Mouse (Mus musculus): ENCODE data around the gene Lmf1.

The Lmf1 gene

DNA sequence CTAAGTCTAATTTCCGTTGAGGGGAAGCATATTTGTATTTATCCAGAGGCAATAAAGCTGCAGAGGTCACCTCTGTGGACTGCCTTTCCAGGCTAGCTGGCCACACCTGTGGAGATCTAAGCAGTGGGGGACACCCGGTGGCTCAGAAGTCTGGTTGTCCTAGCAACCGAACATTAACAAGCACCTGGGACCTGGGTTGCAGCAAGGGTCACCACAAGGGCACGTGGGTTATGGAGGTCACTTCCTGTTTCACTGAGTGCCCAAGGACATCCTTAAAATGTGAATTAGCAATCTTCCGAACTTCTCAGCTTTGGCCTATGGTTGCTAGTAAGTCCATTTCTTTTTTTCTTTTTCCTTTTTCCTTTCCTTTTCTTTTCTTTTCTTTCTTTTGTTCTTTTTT lies 25.3 kb downstream of the Lmf1 start:
- DNase-seq (ENCODE audit: low spot score), result no peak

DNA sequence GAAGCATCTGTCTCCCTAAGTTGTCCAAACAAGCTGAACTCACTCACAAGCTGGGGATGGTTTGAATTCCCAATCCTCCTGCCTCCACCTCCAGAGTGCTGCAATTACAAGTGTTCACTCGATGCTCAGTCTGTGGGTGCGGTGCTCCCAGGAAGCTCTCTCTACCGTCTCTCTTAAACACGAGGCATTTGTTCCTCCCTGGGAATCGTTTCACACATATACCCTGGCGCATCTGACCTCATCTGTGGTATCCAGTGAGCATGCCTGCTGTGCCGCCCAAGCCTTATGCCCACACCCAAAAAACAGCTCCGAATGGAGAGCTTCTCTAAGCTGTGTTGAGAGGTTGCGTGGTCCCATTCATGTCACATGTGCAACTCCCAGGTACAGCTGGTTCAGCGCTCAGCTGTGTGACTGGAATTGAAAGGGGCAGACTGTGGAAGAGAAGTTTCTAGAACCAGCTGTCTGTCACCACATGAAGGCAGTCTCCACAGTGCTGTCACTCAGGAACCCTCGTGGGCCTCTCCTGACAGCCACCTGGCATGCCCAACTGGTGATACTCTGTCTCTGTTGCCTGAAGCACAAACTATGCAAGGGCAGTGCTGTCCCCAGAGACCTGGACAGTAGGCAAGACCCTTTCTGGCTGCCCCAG lies 29.4 kb downstream of the Lmf1 start:
- DNase-seq (ENCODE audit: low spot score), result no peak

DNA sequence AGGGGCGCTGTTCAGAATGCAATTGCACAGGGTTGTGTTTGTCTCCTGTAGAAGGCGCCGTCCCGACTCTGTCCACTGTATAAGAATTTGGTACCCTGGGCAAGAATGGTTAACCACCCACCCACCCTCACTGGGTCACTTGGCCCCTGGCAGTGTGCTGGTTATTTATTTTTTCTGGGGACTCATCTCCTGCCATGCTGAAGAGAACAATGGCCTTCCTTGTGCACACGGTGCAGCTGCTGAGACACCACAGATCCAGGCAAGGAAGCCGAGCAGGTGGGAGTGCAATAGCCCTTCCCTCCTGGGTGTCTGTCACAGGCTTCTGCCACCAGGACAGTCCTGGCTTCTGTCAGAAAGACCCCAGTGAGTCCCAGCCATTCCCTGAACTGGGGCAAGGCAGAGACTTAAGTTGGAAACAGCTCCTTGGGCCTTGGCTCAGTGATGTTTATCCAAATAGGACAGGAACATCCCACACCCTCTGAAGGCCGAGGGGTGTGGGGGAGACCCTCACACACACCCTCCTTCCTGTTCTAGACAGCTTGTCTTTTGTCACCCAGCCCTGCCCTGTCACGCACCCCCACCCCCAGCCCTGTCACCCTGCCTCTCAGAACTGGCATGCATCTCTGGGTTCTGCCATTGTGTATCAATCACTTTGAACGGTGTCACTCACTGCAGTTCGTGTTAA lies 30.1 kb downstream of the Lmf1 start:
- DNase-seq (ENCODE audit: low spot score), result no peak

DNA sequence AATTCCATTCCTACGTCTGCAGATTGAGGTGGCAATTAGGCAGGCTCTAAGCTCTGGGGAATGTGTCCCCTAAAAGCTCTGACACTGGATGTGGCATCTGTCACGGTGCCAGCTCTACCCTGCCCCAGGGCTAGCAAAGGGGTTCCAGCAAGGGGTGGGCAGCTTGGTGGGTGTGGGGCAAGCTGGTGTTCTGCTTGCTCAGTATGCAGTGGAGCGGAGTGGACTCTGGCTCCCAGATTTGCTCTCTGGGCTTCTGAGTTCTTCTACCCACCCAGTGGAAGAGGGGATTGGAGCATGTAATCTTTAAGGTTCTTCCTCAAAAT lies 30.6 kb downstream of the Lmf1 start:
- no peak for DNase-seq (ENCODE audit: low spot score)

DNA sequence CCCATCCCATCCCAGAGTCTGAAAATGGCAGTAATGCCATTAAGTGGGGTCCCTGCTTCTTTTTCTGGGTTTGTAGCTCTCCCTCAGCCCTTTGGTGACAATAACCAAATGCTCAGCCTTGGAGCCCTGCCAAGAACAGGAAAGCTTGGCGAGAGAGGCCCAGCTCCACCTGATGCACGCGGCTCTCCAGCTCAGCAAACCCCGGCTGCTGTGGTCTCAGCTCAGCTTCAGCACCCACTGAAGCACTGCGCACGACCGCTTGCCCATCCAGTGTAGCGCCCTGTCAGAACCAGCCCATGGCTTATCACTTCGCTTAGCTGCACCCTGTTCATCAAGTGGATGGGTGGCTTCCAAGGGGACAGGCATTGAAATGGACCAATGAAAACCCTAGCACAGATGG lies 31.3 kb downstream of the Lmf1 start:
- peak; percentile 66 for DNase-seq (ENCODE audit: low spot score)

DNA sequence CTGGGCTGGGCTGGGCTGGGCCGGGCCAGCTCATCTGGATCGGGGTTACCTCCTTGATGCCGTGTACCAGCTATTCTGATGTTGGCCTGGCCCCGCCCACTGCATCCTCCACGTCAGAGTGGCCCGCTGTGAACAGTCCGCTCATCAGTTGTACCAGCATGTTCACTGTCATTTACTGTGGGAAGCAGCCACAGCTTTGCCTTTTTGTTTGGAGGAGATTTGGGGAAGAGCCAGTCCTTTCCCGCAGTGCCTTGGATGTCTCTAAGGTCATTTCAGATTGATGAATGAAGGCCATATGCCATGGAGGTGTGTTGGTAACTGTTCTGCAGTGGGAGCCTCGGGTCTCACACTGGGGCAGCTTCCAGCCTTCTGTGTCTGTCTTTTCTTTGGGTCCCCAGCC lies 33.7 kb downstream of the Lmf1 start:
- no peak for DNase-seq (ENCODE audit: low spot score)

DNA sequence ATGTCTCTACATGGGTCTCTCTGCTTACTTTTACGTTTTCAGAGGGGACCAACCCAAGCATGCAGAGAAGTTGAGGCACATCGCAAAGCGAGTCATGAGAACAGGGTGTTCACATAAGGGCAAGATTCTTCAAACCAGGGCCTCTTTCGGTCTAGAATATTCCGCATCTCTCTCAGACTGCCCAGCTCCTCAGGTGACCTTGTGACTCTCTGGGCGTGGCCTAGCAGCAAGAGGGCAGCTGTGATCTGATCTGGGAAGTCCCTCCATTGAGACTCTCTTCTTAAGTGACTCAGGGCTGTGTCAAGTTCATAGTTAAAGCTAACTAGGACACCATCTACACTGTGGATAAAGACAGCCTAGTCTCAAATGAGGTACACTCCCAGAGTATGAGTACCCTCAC lies 34.4 kb downstream of the Lmf1 start:
- no peak for DNase-seq (ENCODE audit: low spot score)

DNA sequence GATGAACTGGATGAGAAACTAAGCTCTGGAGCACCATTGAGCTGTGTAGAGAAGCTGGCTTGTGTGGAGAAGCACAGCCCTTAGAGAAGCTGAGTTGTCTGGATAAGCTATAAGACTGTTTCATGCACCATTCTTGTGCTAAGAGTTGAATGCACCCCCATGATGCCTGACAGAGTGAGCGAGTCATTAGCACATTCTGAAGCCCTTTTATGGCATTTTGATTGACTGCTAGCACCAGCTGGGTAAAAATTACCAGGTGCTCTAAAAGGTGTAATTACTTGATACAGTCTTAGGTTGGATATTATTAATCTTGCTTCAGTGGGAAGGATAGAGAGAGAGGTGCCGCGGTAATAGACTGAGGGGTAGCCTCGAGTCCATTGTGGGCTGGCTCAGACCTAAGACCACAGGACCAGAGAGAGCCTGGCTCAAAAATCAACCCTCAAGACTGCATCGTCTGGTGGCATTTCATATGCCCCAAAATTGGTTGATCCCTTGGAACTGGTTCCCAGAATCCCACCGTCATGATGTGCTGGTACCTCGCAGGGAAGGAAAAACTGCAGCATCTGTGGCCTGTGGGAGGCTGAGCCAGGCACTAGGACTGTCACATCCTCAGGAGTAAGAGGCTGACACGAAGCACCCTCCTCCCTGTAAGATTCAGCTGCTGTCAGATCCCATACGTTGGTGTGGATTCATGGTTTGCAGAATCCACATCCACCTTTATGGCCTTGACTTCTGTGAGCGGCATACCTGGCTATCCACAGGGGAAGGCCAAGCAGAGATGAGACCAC lies 36.0 kb downstream of the Lmf1 start:
- DNase-seq (ENCODE audit: low spot score), result no peak

DNA sequence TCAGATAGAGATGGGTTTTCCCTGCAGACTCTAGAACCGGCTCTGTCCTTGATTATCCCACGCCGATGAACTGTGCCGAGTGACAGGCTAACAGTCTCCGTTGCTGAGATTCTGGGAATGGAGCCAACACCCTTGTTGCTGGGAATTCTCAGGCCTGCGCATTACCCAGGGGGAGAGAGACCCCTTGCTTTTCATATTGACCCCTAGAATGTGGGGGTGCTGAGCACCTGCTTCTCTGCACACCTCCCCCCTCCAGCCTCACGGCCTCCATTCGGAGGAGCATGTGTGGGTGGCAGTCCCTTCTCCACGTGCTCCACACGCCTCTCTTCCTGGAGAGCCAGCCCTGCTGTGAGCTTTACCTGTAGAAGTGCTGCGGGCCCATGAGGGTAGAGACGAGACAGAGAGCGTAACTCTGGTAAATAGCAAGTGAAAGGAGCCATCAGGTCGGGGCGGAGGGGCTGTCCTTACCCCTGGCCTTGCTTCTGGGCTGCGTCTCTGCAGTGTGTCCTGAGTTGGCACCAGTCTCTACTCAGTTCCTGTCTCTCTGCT lies 39.7 kb downstream of the Lmf1 start:
- no peak for DNase-seq (ENCODE audit: low spot score)

DNA sequence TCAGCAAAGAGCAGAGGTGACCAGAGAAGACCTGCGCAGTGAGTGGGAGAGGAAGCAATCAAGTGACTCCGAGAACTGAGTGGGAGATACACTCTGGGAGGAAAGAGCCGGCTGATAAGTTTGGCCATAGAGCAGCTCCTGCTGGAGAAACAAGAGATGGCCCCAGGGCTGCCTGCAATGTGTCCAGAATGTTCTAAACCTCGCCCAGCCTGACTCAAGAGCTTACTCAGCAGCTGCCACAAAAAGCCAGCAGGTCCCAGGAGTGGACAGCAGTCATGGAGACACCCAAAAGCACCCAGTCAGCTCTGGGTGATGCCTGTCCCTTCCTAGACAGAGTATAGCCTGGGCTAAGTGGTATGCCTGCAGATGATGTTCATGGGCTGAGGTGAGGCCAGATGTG lies 44.6 kb downstream of the Lmf1 start:
- DNase-seq (ENCODE audit: low spot score), result no peak

DNA sequence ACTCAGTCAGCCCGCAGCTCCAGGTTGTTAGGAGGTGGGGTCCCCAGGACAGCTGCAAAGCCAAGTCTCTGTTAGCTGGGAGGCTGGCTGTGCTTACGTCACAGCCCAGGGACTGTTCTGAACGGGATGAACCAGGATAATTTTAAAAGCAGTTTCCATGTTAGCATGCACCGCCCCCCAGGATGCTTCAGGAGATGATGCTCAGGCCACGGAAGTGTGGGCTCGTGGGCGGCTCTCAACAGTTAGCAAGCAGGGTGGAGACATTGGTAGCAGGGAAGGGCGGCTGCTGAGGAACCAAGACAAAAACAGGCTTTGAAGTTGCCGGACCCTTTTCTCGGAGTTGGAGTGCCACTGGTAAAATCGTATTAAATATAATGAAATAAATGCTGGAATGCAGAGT lies 45.0 kb downstream of the Lmf1 start:
- no peak for DNase-seq (ENCODE audit: low spot score)

DNA sequence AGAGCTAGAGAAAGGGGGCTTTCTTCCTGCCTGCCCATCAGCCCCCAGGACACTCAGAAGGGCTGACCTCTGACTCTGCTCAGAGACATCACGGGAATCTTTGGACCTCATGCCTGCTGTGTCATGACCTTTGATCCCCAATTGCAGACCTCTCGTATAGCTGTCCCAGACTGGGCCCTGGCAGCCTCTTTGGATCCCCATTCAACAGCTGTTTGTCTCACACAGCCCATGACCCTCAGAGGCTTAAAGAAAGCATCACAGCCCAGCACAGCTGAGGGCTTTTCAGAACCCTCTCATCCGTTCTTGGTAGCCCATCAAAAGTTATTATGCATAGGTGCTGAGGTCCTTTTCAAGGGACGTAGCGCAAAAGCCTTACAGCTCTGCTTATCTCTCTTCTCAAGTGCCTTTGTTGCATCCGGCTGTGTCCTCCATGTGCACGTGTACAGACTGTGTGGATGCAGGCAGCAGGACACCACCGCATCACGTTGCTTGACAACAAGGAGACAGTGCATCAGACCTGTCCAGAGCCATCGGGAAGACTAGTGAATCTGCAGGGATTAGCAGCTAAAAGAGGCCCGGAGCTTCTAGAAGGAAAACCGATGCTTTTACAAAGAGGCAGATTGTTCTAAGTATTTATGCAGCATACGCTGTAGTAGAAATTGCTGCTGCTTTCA lies 45.7 kb downstream of the Lmf1 start:
- DNase-seq (ENCODE audit: low spot score), result no peak

DNA sequence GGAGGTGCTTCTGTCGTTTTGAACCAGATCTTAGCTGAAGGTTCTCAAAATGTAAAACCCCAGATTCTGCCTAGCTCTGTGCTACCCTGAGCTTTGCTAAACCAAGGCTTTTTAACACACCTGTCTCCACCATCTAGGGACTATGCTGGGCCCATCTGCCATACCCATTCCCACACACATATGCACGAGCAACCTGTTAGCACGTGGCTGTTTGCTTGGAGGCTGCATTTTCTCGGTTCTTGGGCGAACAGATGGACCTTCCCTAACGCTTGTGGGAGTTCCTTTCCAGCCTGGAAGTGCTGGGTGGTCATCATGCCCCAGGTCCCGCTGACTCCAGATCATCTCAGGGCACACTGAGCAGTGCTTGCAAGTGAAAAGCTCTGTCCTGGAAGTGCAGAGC lies 46.4 kb downstream of the Lmf1 start:
- no peak for DNase-seq (ENCODE audit: low spot score)

DNA sequence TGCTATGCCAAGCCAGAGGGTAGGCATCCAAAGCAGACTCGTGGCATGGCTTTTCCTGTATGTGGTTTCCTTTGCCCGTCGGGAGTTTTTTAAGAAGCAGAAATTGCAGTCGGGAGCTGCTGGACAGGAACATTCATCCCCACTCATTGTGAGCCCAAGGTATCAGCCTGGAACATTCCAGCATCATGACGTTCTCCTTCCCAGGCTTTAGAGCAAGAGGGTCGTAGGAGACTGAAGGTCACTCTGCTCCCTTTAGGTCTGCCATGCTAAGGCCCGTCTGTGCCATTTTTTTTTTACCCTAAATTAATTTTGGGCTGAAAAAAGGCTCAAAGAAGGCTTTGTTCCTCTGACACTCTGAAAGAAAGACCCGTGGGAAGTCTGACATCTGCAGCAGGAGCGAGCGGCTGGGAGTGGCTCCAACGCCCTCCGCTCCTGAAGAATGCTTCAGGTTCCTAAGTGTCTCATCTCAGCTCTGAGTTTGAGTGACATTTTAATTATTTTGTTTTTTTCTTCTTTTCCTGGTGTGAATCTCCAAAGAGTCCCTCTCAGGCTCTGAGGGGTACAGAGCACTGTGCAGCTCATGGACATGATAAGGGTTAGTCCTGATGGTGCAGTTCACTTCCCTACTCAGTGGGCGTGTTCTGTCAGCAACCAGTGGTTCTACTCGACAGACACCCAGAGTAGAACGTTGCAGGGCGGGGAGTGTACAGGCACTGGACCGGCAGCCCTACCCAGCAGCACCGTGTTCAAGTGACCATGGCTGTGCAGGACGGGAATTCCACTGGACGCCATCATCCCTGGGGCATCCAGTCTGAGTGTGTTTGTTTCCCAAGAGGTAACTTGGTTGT lies 47.5 kb downstream of the Lmf1 start:
- DNase-seq (ENCODE audit: low spot score), result no peak

DNA sequence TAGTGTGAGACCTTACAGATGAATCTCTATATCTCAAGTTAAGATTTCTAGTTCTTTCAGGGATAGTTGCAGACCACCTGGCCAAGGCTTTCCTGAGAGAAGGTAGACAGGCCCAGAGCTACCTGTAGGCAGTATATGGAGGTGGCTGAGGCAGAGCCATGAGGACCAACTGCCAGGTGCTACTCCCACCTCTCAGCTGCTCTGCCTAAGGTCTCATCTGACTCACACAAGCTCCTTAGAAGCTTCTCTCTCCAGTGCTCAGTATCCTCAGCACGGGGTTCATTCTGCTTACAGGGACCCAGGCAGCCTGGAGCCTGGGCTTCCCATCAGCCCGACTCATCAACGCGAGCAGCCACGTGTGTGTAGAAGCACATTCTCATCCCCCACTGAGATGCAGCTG lies 51.4 kb downstream of the Lmf1 start:
- DNase-seq (ENCODE audit: low spot score), result no peak

DNA sequence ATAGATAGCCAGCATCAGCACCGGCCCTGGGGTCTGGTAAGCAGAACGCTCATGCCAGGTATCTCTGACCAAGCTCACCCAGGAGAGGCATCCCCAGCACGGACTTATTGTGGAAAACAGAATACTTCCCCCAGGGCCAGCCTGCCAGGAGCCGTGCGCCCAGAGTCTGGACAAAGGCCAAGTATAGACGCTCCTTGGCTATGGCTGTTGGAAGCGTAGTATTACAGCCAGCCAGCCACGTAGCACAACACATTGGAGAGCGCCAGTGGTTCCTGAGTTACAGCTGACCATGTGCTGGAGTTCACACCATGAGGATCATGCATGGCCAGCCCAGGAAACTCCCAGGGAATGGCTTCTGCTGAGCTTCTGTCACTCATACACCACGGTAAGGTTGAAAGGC lies 55.2 kb downstream of the Lmf1 start:
- DNase-seq (ENCODE audit: low spot score), result no peak

DNA sequence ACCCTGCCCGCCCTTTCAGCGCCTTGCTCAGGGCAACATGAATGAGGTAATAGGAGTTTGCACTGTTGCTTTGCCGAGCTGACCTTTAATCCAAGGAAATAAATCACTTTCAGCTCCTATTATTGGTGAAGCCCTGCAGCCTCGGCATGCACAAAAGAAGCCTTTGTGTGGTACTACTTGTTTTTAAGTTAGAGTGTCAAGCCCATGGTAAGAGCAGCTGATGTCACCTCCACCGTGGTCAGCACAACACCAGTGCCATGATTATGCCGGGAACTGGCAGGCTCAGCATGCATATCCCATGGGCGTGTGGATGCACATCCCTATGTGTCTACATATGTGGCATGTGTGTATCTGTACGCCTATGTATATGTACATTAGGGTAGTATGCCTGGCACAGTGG lies 56.5 kb downstream of the Lmf1 start:
- DNase-seq (ENCODE audit: low spot score), result no peak

DNA sequence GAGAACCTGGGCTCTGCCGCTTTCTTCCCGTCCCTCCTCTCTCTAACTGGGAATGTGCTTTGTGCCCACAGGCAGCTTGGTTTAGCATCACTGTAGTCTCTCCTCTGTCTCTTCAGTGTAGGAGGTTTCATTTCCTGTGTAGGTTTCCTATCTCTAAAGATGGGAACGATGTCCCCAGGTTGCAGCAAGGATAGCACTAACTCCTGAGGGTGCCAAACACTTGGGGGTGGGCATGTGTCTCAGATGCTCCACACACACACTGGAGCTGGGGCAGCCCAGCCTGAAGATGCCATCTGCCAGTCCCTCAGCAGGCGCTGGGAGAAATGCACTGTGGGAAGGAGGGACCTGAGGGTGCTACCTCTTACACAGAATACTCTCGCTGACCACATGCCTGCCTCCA lies 56.9 kb downstream of the Lmf1 start:
- DNase-seq (ENCODE audit: low spot score), result no peak

DNA sequence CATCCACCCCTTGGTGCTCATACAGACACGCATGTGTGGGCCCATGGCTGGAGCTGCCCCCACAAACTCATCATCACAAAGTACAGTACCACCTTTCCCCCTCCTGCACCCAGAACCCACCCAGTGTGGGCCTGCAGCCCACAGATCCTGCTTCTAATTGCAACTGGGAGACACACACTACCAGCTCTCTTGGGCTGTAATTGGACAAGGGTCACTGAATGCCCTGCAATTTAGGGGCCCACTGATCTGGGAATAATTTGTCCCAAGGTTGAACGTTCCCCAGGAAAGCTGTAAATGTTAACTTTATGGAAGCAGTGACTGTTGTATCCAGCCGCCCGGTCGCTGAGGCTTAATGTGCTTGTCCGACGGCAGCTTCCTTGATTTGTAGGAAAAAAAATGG lies 59.1 kb downstream of the Lmf1 start:
- DNase-seq (ENCODE audit: low spot score), result no peak

DNA sequence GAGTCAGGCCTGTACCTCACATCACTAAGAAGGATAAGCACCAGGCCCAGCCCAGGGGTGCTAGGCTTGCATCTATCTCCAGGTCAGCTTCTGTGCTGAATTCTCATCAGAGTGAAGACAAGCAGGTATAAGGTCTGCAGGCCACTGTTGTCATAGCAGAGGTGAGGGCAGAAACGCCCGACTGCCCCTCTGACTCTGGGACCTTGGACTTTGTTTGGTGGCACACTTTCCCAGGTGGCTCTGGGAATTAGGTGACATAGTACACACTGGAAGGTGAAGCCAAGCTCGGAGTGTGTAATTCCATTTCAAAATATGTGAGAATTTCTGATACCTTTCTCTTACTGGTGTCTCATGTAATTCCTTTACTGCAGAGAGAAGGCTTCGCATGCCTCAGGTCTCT lies 59.6 kb downstream of the Lmf1 start:
- no peak for DNase-seq (ENCODE audit: low spot score)

DNA sequence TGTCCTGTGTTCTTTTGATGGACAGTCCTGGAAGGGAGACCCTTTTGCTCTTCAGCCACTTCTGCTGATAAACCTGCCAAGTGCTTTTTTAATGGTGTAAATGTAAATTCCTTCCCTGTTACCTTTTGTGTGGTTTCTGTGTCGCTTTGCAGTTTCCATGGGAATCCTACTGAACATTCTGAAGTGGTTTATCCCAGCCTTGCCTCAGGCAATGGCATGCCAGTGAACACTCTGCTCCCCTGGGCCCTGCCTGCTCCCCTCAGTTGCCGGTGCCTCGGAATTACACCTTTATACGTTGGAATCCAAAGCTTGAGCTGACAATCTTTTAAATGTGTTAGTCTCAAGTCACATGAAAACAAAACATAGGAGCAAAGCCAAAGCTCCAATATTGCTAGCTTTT lies 62.1 kb downstream of the Lmf1 start:
- no peak for DNase-seq (ENCODE audit: low spot score)

DNA sequence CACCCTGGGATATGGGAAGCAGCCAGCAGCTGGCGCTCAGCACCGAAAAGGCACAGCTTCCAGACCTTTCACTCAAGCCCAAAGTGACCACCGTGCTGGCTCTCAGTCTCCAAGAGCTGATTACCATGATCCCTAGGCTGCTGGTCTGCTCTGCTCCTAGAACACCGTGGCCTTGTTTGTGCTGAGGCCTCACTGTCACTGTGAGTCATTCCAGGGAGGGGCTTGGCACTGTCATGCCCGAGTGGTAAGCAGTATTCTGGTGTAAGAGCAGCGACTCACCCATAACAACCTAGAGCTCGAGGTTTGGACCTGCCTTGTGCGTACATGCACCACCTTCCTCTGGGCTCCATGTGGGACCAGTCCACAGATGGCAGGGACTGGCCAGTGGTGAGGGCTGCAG lies 63.1 kb downstream of the Lmf1 start:
- DNase-seq (ENCODE audit: low spot score), result no peak
